Mouse (Mus musculus) lung, postnatal 0 days (tissue): ENCODE data around the gene Apeh.

Experiments used
- CTCF ChIP-seq: IDR thresholded peaks from 2 replicates; pipeline ENCODE4 v1.5.1; 2016; ENCODE audit warnings: antibody characterized with exemption, mild to moderate bottlenecking
- EP300 ChIP-seq: IDR thresholded peaks from 2 replicates; pipeline ENCODE4 v1.6.1; 2016; ENCODE audit warnings: antibody characterized with exemption, mild to moderate bottlenecking, control low read depth

GRCm38 (mm10) chr9:108095518-108095917 lies 1.1 kb upstream of the Apeh start:
- TF ChIP-seq CTCF (peak; percentile 82), EP300 (no peak)
